Mouse (Mus musculus) CH12.LX (cell line): ENCODE measurements around the gene Krt8. TPM values are rescaled to one million over a fixed set of nuclear protein-coding genes. Genes with fewer than 3 reads are reported as not detected.

ENCODE experiments used
- DNase-seq: peaks from one replicate; pipeline ENCODE4 v3.0.0-alpha.2; 2013; ENCODE audit errors: extremely low read depth
- H3K27ac ChIP-seq: 2 replicates; pipeline ENCODE4 v1.5.1; 2012; ENCODE audit warnings: low read depth, mild to moderate bottlenecking, control low read depth, moderate library complexity; ENCODE audit not compliant: insufficient read depth
- H3K27me3 ChIP-seq: replicated peaks from 2 replicates; pipeline ENCODE3; 2012; ENCODE audit warnings: inconsistent platforms
- H3K36me3 ChIP-seq, 2 experiments: replicated peaks in 1 of 2; 2 replicates each; pipeline versions ENCODE3 to v1.6.1; 2012; ENCODE audit warnings: inconsistent platforms in 1 of 2, low read length in 1 of 2, mild to moderate bottlenecking in 1 of 2, mixed read lengths in 1 of 2, moderate library complexity in 1 of 2; ENCODE audit not compliant: control insufficient read depth in 1 of 2, insufficient read depth in 1 of 2
- H3K4me1 ChIP-seq, 2 experiments: 2 replicates each; pipeline ENCODE4 v1.6.1; 2012; ENCODE audit warnings: inconsistent platforms in 1 of 2, moderate library complexity in 1 of 2; ENCODE audit not compliant: insufficient read depth in 2 of 2, control insufficient read depth in 1 of 2
- H3K4me2 ChIP-seq: 2 replicates; pipeline ENCODE4 v1.6.1; 2012; ENCODE audit warnings: low read depth, mild to moderate bottlenecking, control low read depth; ENCODE audit not compliant: poor library complexity, insufficient read depth, severe bottlenecking
- H3K4me3 ChIP-seq, 3 experiments: fragments of 150-350 bp in 1 of 3; sonication (generic) in 1 of 3; replicated peaks in 1 of 3; 2 replicates each; pipeline versions ENCODE3 to v1.5.1; 2011 to 2012; ENCODE audit warnings: low read depth in 2 of 3, low read length in 2 of 3, mild to moderate bottlenecking in 2 of 3, moderate library complexity in 2 of 3, control low read depth in 1 of 3, improper control_type of control experiment in 1 of 3, inconsistent platforms in 1 of 3, mixed read lengths in 1 of 3; ENCODE audit not compliant: poor library complexity in 1 of 3
- H3K79me2 ChIP-seq: replicated peaks from 2 replicates; pipeline ENCODE4 v1.6.1; 2012; ENCODE audit warnings: mild to moderate bottlenecking, moderate library complexity; ENCODE audit not compliant: control insufficient read depth, poor library complexity, insufficient read depth, severe bottlenecking; ENCODE audit errors: extremely low read depth
- H3K9ac ChIP-seq: 2 replicates; pipeline ENCODE4 v1.6.1; 2012; ENCODE audit warnings: low read depth, mild to moderate bottlenecking, control low read depth, moderate library complexity; ENCODE audit not compliant: insufficient read depth
- H3K9me3 ChIP-seq: replicated peaks from 2 replicates; pipeline ENCODE3; 2012; ENCODE audit warnings: low read length, inconsistent platforms, mixed read lengths
- BHLHE40 ChIP-seq: IDR thresholded peaks from 2 replicates; pipeline ENCODE4 v1.6.1; 2011; ENCODE audit warnings: mild to moderate bottlenecking, low read depth, low read length, improper control_type of control experiment
- CHD1 ChIP-seq: IDR thresholded peaks from 2 replicates; pipeline ENCODE4 v1.6.1; 2012; ENCODE audit warnings: low read depth, low read length, improper control_type of control experiment, inconsistent platforms
- E2F4 ChIP-seq: IDR thresholded peaks from 2 replicates; pipeline ENCODE4 v1.6.1; 2011; ENCODE audit warnings: low read depth, low read length, improper control_type of control experiment; ENCODE audit not compliant: insufficient replicate concordance
- EP300 ChIP-seq: IDR thresholded peaks from 2 replicates; pipeline ENCODE4 v1.6.1; 2011; ENCODE audit warnings: low read length, improper control_type of control experiment
- GABPA ChIP-seq: IDR thresholded peaks from 2 replicates; pipeline ENCODE4 v1.6.1; 2012; ENCODE audit warnings: low read depth, low read length, improper control_type of control experiment, inconsistent platforms; ENCODE audit not compliant: insufficient replicate concordance
- HCFC1 ChIP-seq: IDR thresholded peaks from 2 replicates; pipeline ENCODE4 v1.6.1; 2012; ENCODE audit warnings: low read depth, mild to moderate bottlenecking, inconsistent platforms, low read length, improper control_type of control experiment
- IRF4 ChIP-seq: IDR thresholded peaks from 2 replicates; pipeline ENCODE4 v1.6.1; 2014; ENCODE audit warnings: low read depth, mild to moderate bottlenecking, inconsistent platforms, low read length, improper control_type of control experiment
- MAZ ChIP-seq: IDR thresholded peaks from 2 replicates; pipeline ENCODE4 v1.6.1; 2012; ENCODE audit warnings: low read depth, mild to moderate bottlenecking, inconsistent platforms, low read length, improper control_type of control experiment, moderate library complexity
- MEF2A ChIP-seq: IDR thresholded peaks from 2 replicates; pipeline ENCODE4 v1.6.1; 2014; ENCODE audit warnings: low read depth, mild to moderate bottlenecking, inconsistent platforms, low read length, improper control_type of control experiment, borderline replicate concordance
- MYC ChIP-seq: IDR thresholded peaks from 2 replicates; pipeline ENCODE4 v1.6.1; 2011; ENCODE audit warnings: low read depth, mild to moderate bottlenecking, improper control_type of control experiment, low read length
- NRF1 ChIP-seq: IDR thresholded peaks from 2 replicates; pipeline ENCODE4 v1.6.1; 2014; ENCODE audit warnings: low read depth, mild to moderate bottlenecking, inconsistent platforms, low read length, improper control_type of control experiment, moderate library complexity
- POLR2A ChIP-seq: IDR thresholded peaks from 2 replicates; pipeline ENCODE4 v1.6.1; 2011; ENCODE audit warnings: low read depth, mild to moderate bottlenecking, improper control_type of control experiment, low read length
- POLR2AphosphoS2 ChIP-seq: IDR thresholded peaks from 2 replicates; pipeline ENCODE4 v1.6.1; 2011; ENCODE audit warnings: low read depth, low read length, improper control_type of control experiment
- UBTF ChIP-seq: IDR thresholded peaks from 2 replicates; pipeline ENCODE4 v1.6.1; 2012; ENCODE audit warnings: low read depth, mild to moderate bottlenecking, inconsistent platforms, low read length, improper control_type of control experiment, moderate library complexity
- USF1 ChIP-seq: IDR thresholded peaks from 2 replicates; pipeline ENCODE4 v1.6.1; 2014; ENCODE audit warnings: low read depth, mild to moderate bottlenecking, inconsistent platforms, low read length, improper control_type of control experiment
- ZC3H11A ChIP-seq: IDR thresholded peaks from 2 replicates; pipeline ENCODE4 v1.6.1; 2012; ENCODE audit warnings: low read depth, mild to moderate bottlenecking, inconsistent platforms, low read length, improper control_type of control experiment
- ZKSCAN1 ChIP-seq: IDR thresholded peaks from 2 replicates; pipeline ENCODE4 v1.6.1; 2012; ENCODE audit warnings: low read depth, inconsistent platforms, low read length, improper control_type of control experiment, borderline replicate concordance
- dilution Hi-C: fragments of 300-500 bp; cut with MboI; formaldehyde crosslinking; loops from 2 replicates; pipeline ENCODE4 v1.14.3; 2020; ENCODE audit warnings: low sequenced_read_pairs; ENCODE audit not compliant: extremely low pct_unique_long_range_greater_than_20kb, extremely low pct_ligation_motif_present
- in situ Hi-C: fragments of 300-500 bp; cut with MboI; formaldehyde crosslinking; loops from 3 replicates; pipeline ENCODE4 v1.14.3; 2019; ENCODE audit warnings: low sequenced_read_pairs, low pct_ligation_motif_present, low pct_unique_long_range_greater_than_20kb, mixed read lengths
- polyA plus RNA-seq: library from polyadenylated mRNA; unstranded; fragments of >175 nt; gene quantifications from 2 replicates; pipeline ENCODE4 v1.2.1, GENCODE M21; 2012; ENCODE audit warnings: low read depth; ENCODE audit not compliant: insufficient read length
- total RNA-seq, 2 experiments: library from RNA; depleted of rRNA; stranded (reverse); fragments of 300-350 nt in 1 of 2; fragments of >200 nt in 1 of 2; gene quantifications; 2 replicates each; pipeline ENCODE4 v1.2.3; 2012 to 2014

Krt8 gene
- total and polyA plus RNA-seq, 3 experiments, result not detected

- Histone ChIP-seq H3K36me3 (no peaks in the 10 kb centered on the region), H3K4me3 (no peak overlapping the region), H3K27ac (no peak overlapping the region), H3K4me1 (peaks cover 5 to 24% of the 10 kb centered on the region in 2 experiments; a peak in 3 of 4 replicates), H3K79me2 (no peaks in the 10 kb centered on the region), H3K27me3 (peaks cover 76% of the 10 kb centered on the region), H3K4me2 (peak overlapping the region; percentile 46), H3K9me3 (no peaks in the 10 kb centered on the region), H3K9ac (no peak overlapping the region)
- dilution Hi-C loops (no loop called here), in situ Hi-C loops (loop anchor here (10.0 kb wide), 2 partner anchors 132 to 452 kb away; no protein-coding TSS in a partner anchor)
- peak; percentile 44 for DNase-seq
- TF ChIP-seq BHLHE40, result 0 out of 2 replicates have a peak, but pooled peaks have one; percentile 11
- no peak for TF ChIP-seq MEF2A
- no peak for TF ChIP-seq CHD1
- no peak; the same call in 1 of the 2 replicates for TF ChIP-seq POLR2A
- peak; percentile 86; the same call in 1 of the 2 replicates for TF ChIP-seq UBTF
Observed at GRCm38 (mm10) chr15:101977043-101977726, 27.1 kb downstream of the Krt8 start.

- H3K27ac ChIP-seq, result no peak overlapping the region
- in situ Hi-C loops, result loop anchor here (10.0 kb wide), 2 partner anchors 132 to 452 kb away; no protein-coding TSS in a partner anchor
- no peaks in the 10 kb centered on the region for H3K9me3 ChIP-seq
- no peak overlapping the region for H3K4me3 ChIP-seq
- DNase-seq, result no peak
- H3K79me2 ChIP-seq, result no peaks in the 10 kb centered on the region
- dilution Hi-C loops, result no loop called here
- H3K9ac ChIP-seq, result no peak overlapping the region
- H3K4me1 ChIP-seq, result peaks cover 5 to 24% of the 10 kb centered on the region in 2 experiments; a peak in 3 of 4 replicates
- peak overlapping the region; percentile 46; the same call in 1 of the 2 replicates for H3K4me2 ChIP-seq
- no peak for TF ChIP-seq BHLHE40
- TF ChIP-seq CHD1, result no peak
- no peak for TF ChIP-seq GABPA
- no peak for TF ChIP-seq MYC
- H3K27me3 ChIP-seq, result peaks cover 81% of the 10 kb centered on the region
- H3K36me3 ChIP-seq, result no peaks in the 10 kb centered on the region
Observed at GRCm38 (mm10) chr15:101976641-101977040, 27.6 kb downstream of the Krt8 start.

- H3K27ac ChIP-seq, result no peak overlapping the region
- in situ Hi-C loops, result loop anchor here (10.0 kb wide), 2 partner anchors 131 to 451 kb away; no protein-coding TSS in a partner anchor
- dilution Hi-C loops, result no loop called here
- DNase-seq, result no peak
- no peaks in the 10 kb centered on the region for H3K36me3 ChIP-seq
- peaks cover 5 to 24% of the 10 kb centered on the region in 2 experiments; a peak in 3 of 4 replicates for H3K4me1 ChIP-seq
- H3K79me2 ChIP-seq, result no peaks in the 10 kb centered on the region
- no peak overlapping the region for H3K4me2 ChIP-seq
- peaks cover 85% of the 10 kb centered on the region for H3K27me3 ChIP-seq
- no peak for TF ChIP-seq EP300
- no peak for TF ChIP-seq HCFC1
- no peak for TF ChIP-seq USF1
- no peak for TF ChIP-seq ZKSCAN1
- no peak for TF ChIP-seq MAZ
- TF ChIP-seq E2F4, result no peak
- TF ChIP-seq POLR2AphosphoS2, result no peak
- TF ChIP-seq ZC3H11A, result no peak
- TF ChIP-seq IRF4, result no peak
- TF ChIP-seq NRF1, result no peak
- no peak overlapping the region for H3K9ac ChIP-seq
- no peaks in the 10 kb centered on the region for H3K9me3 ChIP-seq
- H3K4me3 ChIP-seq, result no peak overlapping the region
Observed at GRCm38 (mm10) chr15:101976023-101976422, 28.3 kb downstream of the Krt8 start.
